Mouse (Mus musculus) A20 (cell line): ENCODE data around the gene Zswim2.
"Not testable (repeated sequence)": the region's sequence is repeated elsewhere in the genome, so short reads cannot be mapped to it uniquely, and the experiment has no call there.

ENCODE experiments used
- DNase-seq: peaks from one replicate; pipeline ENCODE4 v3.0.0-alpha.2; 2011; ENCODE audit warnings: low read depth, low spot score

Gene Zswim2

GRCm38 (mm10) chr2:83940931-83941361 is at the start of gene Zswim2:
TSS of gene Zswim2 (minus strand) at chr2:83941228.
- DNase-seq, result no peak

GRCm38 (mm10) chr2:83990253-83990652 is 49.2 kb upstream of the Zswim2 start, which contains the start of gene Gm13691:
TSS of gene Gm13691 (plus strand) at chr2:83990553.
- DNase-seq, result not testable (repeated sequence)

- not testable (repeated sequence) for DNase-seq
These were observed 43.4 kb upstream of the Zswim2 start, which contains the start of gene Gm13697 for GRCm38 (mm10) chr2:83984443-83984842. TSS of gene Gm13697 (plus strand) at chr2:83984743.

- not testable (repeated sequence) for DNase-seq
These were observed 37.6 kb upstream of the Zswim2 start, which contains the start of gene Gm13694 for GRCm38 (mm10) chr2:83978633-83979032. TSS of gene Gm13694 (plus strand) at chr2:83978933.

GRCm38 (mm10) chr2:83972823-83973222 is 31.8 kb upstream of the Zswim2 start, which contains the start of gene Gm13696:
TSS of gene Gm13696 (plus strand) at chr2:83973123.
- DNase-seq, result not testable (repeated sequence)

- DNase-seq, result not testable (repeated sequence)
These were observed 26.0 kb upstream of the Zswim2 start, which contains the start of gene Gm13695 for GRCm38 (mm10) chr2:83967013-83967412. TSS of gene Gm13695 (plus strand) at chr2:83967313.

- not testable (repeated sequence) for DNase-seq
These were observed 20.2 kb upstream of the Zswim2 start, which contains the start of gene Gm13693 for GRCm38 (mm10) chr2:83961203-83961602. TSS of gene Gm13693 (plus strand) at chr2:83961503.

GRCm38 (mm10) chr2:83955393-83955792 is 14.4 kb upstream of the Zswim2 start, which contains the start of gene Gm13698:
TSS of gene Gm13698 (plus strand) at chr2:83955693.
- DNase-seq, result not testable (repeated sequence)

GRCm38 (mm10) chr2:83941792-83942191 is 764 bp upstream of the Zswim2 start:
- DNase-seq, result no peak

GRCm38 (mm10) chr2:83941378-83941777 is 350 bp upstream of the Zswim2 start:
- DNase-seq, result no peak

- peak; percentile 55 for DNase-seq
These were observed 11.4 kb downstream of the Zswim2 start for GRCm38 (mm10) chr2:83929478-83930088.

- no peak for DNase-seq
These were observed 39.0 kb downstream of the Zswim2 start for GRCm38 (mm10) chr2:83901896-83902540.

- DNase-seq, result no peak
These were observed 47.3 kb downstream of the Zswim2 start for GRCm38 (mm10) chr2:83893701-83894100.

- DNase-seq, result no peak
These were observed 57.1 kb downstream of the Zswim2 start for GRCm38 (mm10) chr2:83883850-83884420.
